Mouse (Mus musculus): Measurements from ENCODE around the gene Pigb. TPM values are rescaled to one million over a fixed set of nuclear protein-coding genes. Genes with fewer than 3 reads are reported as not detected.

Pigb gene
- polyA plus RNA-seq, 1 experiment from 2014 or later: 15.0 TPM

DNA sequence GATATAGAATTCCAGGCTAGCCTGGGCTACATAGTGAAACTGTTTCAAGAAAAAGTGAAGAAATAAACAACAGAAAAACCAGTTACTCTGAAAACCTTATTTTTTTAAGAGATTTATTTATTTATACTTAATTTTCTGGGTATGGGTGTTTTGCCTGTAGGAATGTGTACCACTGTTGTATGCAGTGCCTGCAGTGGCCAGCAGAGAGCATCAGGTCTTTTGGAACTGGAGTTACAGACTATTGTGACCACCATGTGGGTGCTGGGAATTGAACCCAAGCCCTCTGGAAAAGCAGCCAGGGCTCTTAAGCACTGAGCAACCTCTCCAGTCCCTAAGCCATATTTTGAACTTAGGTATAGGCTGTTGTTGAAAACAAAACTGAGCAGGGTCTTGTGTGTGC, 67.2 kb downstream of the Pigb start:
- Histone ChIP-seq H3K27me3 (ENCODE audit: insufficient read depth, poor library complexity, severe bottlenecking) (no peaks in the 10 kb centered on the region), H3K9me3 (no peaks in the 10 kb centered on the region), H3K27ac (no peak overlapping the region), H3K36me3 (no peaks in the 10 kb centered on the region), H3K4me1 (replicated peaks) (no peaks in the 10 kb centered on the region), H3K4me3 (no peak overlapping the region)
- DNase-seq (ENCODE audit: low spot score): no peak

DNA sequence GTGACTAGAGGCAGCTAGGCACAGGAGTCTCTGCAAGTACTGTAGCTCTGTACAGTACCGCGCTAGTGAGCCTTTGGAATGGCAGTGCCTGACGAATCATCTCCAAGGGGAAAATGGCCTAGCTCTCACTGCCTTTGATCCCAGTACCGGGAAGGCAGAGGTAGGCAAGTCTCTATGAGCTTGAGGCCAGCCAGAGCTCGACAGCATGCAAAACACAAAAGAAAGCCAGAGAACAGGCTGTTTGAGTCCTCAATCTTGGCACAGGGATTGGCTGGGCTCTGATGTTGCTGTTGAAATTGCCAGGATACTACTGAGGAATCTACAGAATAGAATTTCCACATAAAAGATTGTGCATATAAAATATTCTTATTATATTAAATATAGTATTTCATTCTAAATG, 67.7 kb downstream of the Pigb start:
- H3K27ac ChIP-seq: no peak overlapping the region
- no peaks in the 10 kb centered on the region for H3K4me1 ChIP-seq (replicated peaks)
- H3K9me3 ChIP-seq: no peaks in the 10 kb centered on the region
- no peaks in the 10 kb centered on the region for H3K36me3 ChIP-seq
- no peak for DNase-seq (ENCODE audit: low spot score)
- H3K27me3 ChIP-seq (ENCODE audit: insufficient read depth, poor library complexity, severe bottlenecking): no peaks in the 10 kb centered on the region
- WGBS: 91% methylated on average over 5 of the region's 5 CpGs
- no peak overlapping the region for H3K4me3 ChIP-seq

DNA sequence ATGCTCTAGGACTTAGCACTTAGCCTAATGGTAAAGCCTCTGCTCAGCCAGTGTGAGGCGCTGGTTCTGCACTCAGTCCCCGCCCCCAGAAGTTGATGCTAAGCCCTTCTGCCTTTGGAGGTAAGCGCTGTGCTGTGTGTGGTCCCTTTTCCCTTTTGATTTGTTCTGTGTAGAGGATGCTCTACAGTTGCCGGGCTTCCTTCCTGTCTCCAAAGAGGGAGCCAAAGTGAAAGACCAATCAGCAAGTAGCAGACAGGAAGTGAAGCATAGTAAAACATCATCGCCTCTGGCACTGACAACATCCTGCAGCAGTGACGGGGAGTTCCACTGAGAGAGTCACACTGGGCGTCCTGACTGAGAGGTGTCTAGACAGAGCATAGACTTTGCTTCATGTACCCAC, 70.3 kb downstream of the Pigb start:
- H3K4me1 ChIP-seq (replicated peaks): no peaks in the 10 kb centered on the region
- 70% methylated on average over 7 of the region's 7 CpGs for WGBS
- no peaks in the 10 kb centered on the region for H3K36me3 ChIP-seq
- H3K4me3 ChIP-seq: no peak overlapping the region
- no peak overlapping the region for H3K27ac ChIP-seq
- no peaks in the 10 kb centered on the region for H3K9me3 ChIP-seq
- no peaks in the 10 kb centered on the region for H3K27me3 ChIP-seq (ENCODE audit: insufficient read depth, poor library complexity, severe bottlenecking)
- DNase-seq (ENCODE audit: low spot score): no peak

DNA sequence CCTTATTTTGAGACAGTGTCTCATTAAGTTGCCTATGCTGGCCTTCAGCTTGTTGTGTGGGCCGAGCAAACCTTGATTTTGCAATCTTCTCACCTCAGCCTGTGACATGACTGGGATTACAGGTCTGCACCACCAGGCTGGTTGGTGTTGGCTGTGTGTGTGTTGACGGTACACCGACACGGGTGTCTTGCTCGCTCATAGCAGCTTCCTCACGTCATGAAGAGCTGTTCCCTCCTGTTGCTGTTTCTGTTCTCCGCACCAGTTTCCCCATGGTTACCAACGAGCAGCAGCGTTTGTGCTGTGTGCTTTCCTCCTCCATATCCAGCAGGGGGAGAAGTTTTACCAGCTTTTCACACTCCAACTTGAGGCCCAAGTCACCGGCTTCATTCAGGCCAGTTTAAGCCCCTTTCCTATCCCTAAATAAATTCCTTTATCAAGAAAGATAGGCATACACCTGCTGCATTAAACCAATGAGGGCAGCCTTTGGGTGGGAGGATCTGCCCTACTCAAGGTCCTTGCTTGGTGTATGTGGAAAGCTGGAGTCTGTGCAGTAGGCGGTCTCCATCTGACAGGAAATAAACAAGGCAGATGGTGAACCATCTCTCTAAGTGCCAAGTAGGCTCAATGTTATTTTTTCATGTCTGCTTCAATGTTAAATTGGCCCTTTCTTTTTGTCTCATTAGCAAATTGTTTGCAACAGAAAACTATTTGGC, 71.7 kb downstream of the Pigb start:
- no peak overlapping the region for H3K4me3 ChIP-seq
- H3K9me3 ChIP-seq: no peaks in the 10 kb centered on the region
- peak; percentile 18 for DNase-seq (ENCODE audit: low spot score)
- H3K27ac ChIP-seq: no peak overlapping the region
- H3K4me1 ChIP-seq (replicated peaks): no peaks in the 10 kb centered on the region
- 35% methylated on average over 11 of the region's 11 CpGs for WGBS
- no peaks in the 10 kb centered on the region for H3K27me3 ChIP-seq (ENCODE audit: insufficient read depth, poor library complexity, severe bottlenecking)
- H3K36me3 ChIP-seq: no peaks in the 10 kb centered on the region

DNA sequence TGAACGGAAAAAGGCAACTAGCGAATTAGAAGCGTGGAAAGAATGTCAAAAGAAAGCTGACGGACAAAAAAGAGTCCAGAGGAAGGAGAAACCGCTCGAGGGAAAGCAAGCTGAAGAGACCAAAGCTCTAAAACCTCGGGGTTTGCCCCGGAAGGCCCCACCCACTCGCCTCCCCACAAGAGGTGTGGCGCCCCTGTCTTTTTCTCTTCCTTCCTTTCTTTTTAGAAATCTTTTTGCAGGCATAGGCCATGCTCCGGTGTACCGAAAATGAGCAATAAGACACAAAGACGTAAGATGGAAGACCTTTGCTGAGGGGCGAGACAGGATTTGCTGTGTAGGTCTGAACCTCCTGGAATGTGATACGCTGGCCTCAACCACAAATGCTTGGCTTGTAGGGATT, 78.2 kb downstream of the Pigb start:
- WGBS: 80% methylated on average over 15 of the region's 15 CpGs
- no peak overlapping the region for H3K4me3 ChIP-seq
- no peaks in the 10 kb centered on the region for H3K27me3 ChIP-seq (ENCODE audit: insufficient read depth, poor library complexity, severe bottlenecking)
- no peak for DNase-seq (ENCODE audit: low spot score)
- H3K36me3 ChIP-seq: no peaks in the 10 kb centered on the region
- no peak overlapping the region for H3K27ac ChIP-seq
- peaks cover 12% of the 10 kb centered on the region for H3K4me1 ChIP-seq (replicated peaks)
- H3K9me3 ChIP-seq: no peaks in the 10 kb centered on the region

DNA sequence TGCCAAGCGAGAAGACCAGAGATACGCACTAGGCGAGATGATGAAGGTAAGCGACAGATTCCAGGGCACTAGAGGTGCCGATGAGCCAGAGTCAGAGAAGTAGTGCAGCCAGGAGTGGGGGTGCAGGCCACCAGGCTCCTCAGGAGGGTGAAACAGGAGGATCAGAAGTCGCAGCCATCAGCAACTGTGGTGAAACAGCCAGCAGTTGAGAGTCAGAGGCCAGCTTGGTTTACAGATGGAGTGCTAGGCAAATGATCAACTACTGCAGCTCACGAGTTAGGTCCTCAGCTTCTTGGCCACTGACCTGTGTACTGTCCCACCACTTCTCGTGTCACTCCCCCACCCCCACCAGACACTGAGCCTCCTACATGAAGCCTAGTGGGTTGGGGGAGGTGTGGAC, 78.8 kb downstream of the Pigb start:
- peaks cover 12% of the 10 kb centered on the region for H3K4me1 ChIP-seq (replicated peaks)
- WGBS: 76% methylated on average over 8 of the region's 8 CpGs

DNA sequence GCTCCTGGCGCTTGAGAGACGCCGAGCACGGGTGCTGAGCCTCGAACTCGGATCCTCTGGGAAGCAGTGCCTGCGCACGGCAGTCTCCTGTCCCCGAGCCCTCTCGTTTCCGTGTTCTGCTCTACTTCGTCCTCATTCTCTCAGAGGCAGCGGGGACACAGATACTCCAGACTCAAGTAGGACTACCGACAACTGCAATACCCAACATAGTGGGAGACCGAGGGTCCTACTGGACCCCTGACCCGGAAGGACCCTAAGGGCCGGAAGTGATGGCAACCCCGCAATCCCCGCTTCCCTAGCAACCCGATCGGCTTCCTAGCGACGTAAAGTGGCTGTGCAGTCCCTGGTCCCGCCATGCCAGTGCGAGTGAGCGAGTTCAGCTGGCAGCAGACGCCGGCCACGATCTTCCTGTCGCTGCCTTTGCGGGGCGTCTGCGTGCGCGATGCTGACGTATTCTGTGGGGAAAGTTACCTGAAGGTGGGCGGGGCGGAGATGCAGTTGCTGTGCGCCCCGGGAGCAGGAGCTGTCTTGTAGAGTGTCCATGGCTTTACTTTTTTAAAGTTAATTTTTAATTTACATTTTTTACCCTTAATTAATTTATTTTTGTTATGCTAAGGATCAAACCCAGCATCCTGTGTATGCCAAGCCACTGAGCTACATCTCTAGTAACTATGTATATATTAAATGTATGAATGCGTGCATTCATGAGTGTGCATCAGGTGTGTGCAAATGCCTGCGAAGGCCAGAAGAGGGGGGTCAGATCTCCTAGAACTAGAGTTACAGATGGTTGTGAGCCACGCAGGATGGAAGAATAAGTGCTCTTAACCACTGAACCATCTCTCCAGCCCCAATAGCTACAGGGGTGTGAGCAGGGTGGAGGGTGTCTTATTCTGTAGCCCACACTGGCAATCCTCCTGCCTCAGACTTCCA, 81.4 kb downstream of the Pigb start, which contains the start of the genes Dyx1c1 and Gm44503:
Dyx1c1 (plus strand) TSS at position 265 of the 930 bp plus-strand sequence.
Gm44503 (plus strand) TSS at position 332 of the 930 bp plus-strand sequence.
- H3K4me3 ChIP-seq: peak within 1 kb of the TSS; percentile 64
- DNase-seq (ENCODE audit: low spot score): peak; percentile 90
- peak within 1 kb of the TSS; percentile 85 for H3K27ac ChIP-seq
- peaks cover 12% of the 10 kb centered on the region for H3K4me1 ChIP-seq (replicated peaks)
- H3K9me3 ChIP-seq: no peaks in the 10 kb centered on the region
- WGBS: 3% methylated on average over 43 of the region's 43 CpGs
- H3K36me3 ChIP-seq: no peaks in the 10 kb centered on the region
- H3K27me3 ChIP-seq (ENCODE audit: insufficient read depth, poor library complexity, severe bottlenecking): no peaks in the 10 kb centered on the region

More for the DNA sequence above, 78.8 kb downstream of the Pigb start:
- H3K9me3 ChIP-seq: no peaks in the 10 kb centered on the region
- no peak overlapping the region for H3K27ac ChIP-seq
- H3K4me3 ChIP-seq: no peak overlapping the region
- no peaks in the 10 kb centered on the region for H3K27me3 ChIP-seq (ENCODE audit: insufficient read depth, poor library complexity, severe bottlenecking)
- no peak for DNase-seq (ENCODE audit: low spot score)
- no peaks in the 10 kb centered on the region for H3K36me3 ChIP-seq

Other genes with a start within 250 kb of the Pigb start
- gene Prtg, start 233.5 kb downstream of the Pigb start, polyA plus RNA-seq (2016; fragmentation: Nextera tagmentation; extraction: Ambion mirVana): 7.6 and 19.9 TPM in 2 replicates
- 5.4 and 6.1 TPM in 2 replicates for gene Pygo1, start 114.7 kb downstream of the Pigb start, polyA plus RNA-seq (2016; fragmentation: Nextera tagmentation; extraction: Ambion mirVana)
- gene Dyx1c1, start 81.6 kb downstream of the Pigb start, polyA plus RNA-seq (2016; fragmentation: Nextera tagmentation; extraction: Ambion mirVana): 1.8 and 1.9 TPM in 2 replicates
- gene Gm44503, start 81.5 kb downstream of the Pigb start, polyA plus RNA-seq (2016; fragmentation: Nextera tagmentation; extraction: Ambion mirVana): not detected in 2 replicates
- 21.8 and 27.6 TPM in 2 replicates for gene Ccpg1os, start 55.0 kb downstream of the Pigb start, polyA plus RNA-seq (2016; fragmentation: Nextera tagmentation; extraction: Ambion mirVana)
- gene Ccpg1, start 54.9 kb downstream of the Pigb start, polyA plus RNA-seq (2016; fragmentation: Nextera tagmentation; extraction: Ambion mirVana): 20.3 and 21.9 TPM in 2 replicates
- gene Rab27a, start 4.5 kb upstream of the Pigb start, polyA plus RNA-seq (2016; fragmentation: Nextera tagmentation; extraction: Ambion mirVana): 1.5 and 2.1 TPM in 2 replicates
- 0.20 TPM in 1 of 2 replicates, not detected in the other for gene Khdc3, start 61.5 kb upstream of the Pigb start, polyA plus RNA-seq (2016; fragmentation: Nextera tagmentation; extraction: Ambion mirVana)
- not detected in 2 replicates for gene Gm20509, start 62.1 kb upstream of the Pigb start, polyA plus RNA-seq (2016; fragmentation: Nextera tagmentation; extraction: Ambion mirVana)
- gene Rsl24d1, start 73.0 kb upstream of the Pigb start, polyA plus RNA-seq (2016; fragmentation: Nextera tagmentation; extraction: Ambion mirVana): 136 and 150 TPM in 2 replicates